Mouse (Mus musculus): ENCODE results near the gene Ccdc9. TPM values are rescaled to one million over a fixed set of nuclear protein-coding genes. Genes with fewer than 3 reads are reported as not detected.
A peak's percentile ranks its signal among the peaks of the same experiment; 100 is the strongest.

Ccdc9 gene
- total and polyA plus RNA-seq, 3 experiments: 8.1 to 133 (median 66.0) TPM

- no peak for TF ChIP-seq GATA1 (IDR thresholded peaks at IDR 0.05; ENCODE audit: borderline replicate concordance, low read length)
- no peak for TF ChIP-seq TAL1 (conservative IDR thresholded peaks at IDR 0.05; ENCODE audit: low read depth, low read length)
- no peak for TF ChIP-seq POLR2AphosphoS5 (IDR thresholded peaks at IDR 0.05; ENCODE audit: insufficient replicate concordance, low read depth, low read length)
- TF ChIP-seq GATA2 (IDR thresholded peaks at IDR 0.05; ENCODE audit: borderline replicate concordance, low read depth, low read length): no peak
- TF ChIP-seq CTCF (IDR thresholded peaks at IDR 0.05; ENCODE audit: low read depth, low read length): no peak
- ATAC-seq (ENCODE audit: extremely low read depth, insufficient number of reproducible peaks, low FRiP score, poor library complexity, severe bottlenecking): no peak
- no peak overlapping the region for H3K4me3 ChIP-seq (ENCODE audit: low read depth, low read length)
- H3K36me3 ChIP-seq (replicated peaks): peaks cover 21% of the 10 kb centered on the region
- no peak for DNase-seq (ENCODE audit: low spot score)
- H3K9me3 ChIP-seq (replicated peaks): no peaks in the 10 kb centered on the region
- peaks cover 26% of the 10 kb centered on the region for H3K4me1 ChIP-seq (ENCODE audit: insufficient read depth, low read depth, low read length)
- no peaks in the 10 kb centered on the region for H3K27me3 ChIP-seq (ENCODE audit: insufficient read depth, low read length)
Observed at GRCm38 (mm10) chr7:16287791-16288190, 1.2 kb upstream of the Ccdc9 start.

- H3K4me1 ChIP-seq (ENCODE audit: insufficient read depth, low read depth, low read length): peaks cover 26% of the 10 kb centered on the region
- no peak for DNase-seq (ENCODE audit: low spot score)
- no peak for TF ChIP-seq TAL1 (conservative IDR thresholded peaks at IDR 0.05; ENCODE audit: low read depth, low read length)
- peaks cover 29% of the 10 kb centered on the region for H3K36me3 ChIP-seq (replicated peaks)
- ATAC-seq (ENCODE audit: extremely low read depth, insufficient number of reproducible peaks, low FRiP score, poor library complexity, severe bottlenecking): no peak
- no peaks in the 10 kb centered on the region for H3K9me3 ChIP-seq (replicated peaks)
- H3K27me3 ChIP-seq (ENCODE audit: insufficient read depth, low read length): no peaks in the 10 kb centered on the region
- peak overlapping the region; percentile 76; the same call in 1 of the 2 replicates for H3K4me3 ChIP-seq (ENCODE audit: low read depth, low read length)
Observed at GRCm38 (mm10) chr7:16287016-16287415, 421 bp upstream of the Ccdc9 start.

DNA sequence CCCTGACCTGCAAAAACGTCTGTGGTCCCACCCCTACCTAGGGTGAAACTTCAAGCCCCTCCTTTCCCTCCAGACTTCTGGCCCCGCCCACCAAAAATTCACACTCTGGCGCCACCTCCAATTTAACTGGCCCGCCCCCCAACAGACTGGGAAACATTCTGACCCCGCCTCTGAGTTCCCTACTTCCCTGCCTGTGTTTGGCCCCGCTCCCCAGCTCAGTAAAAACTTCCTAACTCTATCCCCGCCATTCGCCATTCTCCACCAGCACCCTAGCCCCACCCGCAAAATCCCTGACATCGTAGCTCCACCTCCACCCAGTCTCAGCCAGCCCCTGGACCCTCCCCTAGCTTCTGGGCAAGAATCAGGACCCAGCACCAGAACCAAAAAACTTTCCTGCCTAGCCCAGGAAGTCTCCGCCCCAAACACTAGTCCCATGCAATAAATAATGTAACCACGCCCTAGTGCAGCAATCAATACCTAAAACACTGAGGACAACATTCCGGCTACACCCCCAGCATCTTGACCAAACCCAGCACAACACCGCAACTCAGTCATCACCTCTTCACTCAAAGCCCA is 1.1 kb downstream of the Ccdc9 start:
- DNase-seq (ENCODE audit: low spot score) (peak; percentile 52), ATAC-seq (ENCODE audit: extremely low read depth, insufficient number of reproducible peaks, low FRiP score, poor library complexity, severe bottlenecking) (peak; percentile 12)
- Histone ChIP-seq H3K36me3 (replicated peaks) (peaks cover 43% of the 10 kb centered on the region), H3K4me3 (ENCODE audit: low read depth, low read length) (peak overlapping the region; percentile 76), H3K27me3 (ENCODE audit: insufficient read depth, low read length) (no peaks in the 10 kb centered on the region), H3K9me3 (replicated peaks) (no peaks in the 10 kb centered on the region), H3K4me1 (ENCODE audit: insufficient read depth, low read depth, low read length) (peaks cover 28% of the 10 kb centered on the region)
- no peak for TF ChIP-seq CTCF (IDR thresholded peaks at IDR 0.05; ENCODE audit: low read depth, low read length)
- no peak for TF ChIP-seq TAL1 (conservative IDR thresholded peaks at IDR 0.05; ENCODE audit: low read depth, low read length)
- TF ChIP-seq POLR2AphosphoS5 (IDR thresholded peaks at IDR 0.05; ENCODE audit: insufficient replicate concordance, low read depth, low read length): no peak
- no peak for TF ChIP-seq GATA1 (IDR thresholded peaks at IDR 0.05; ENCODE audit: borderline replicate concordance, low read length)
- TF ChIP-seq GATA2 (IDR thresholded peaks at IDR 0.05; ENCODE audit: borderline replicate concordance, low read depth, low read length): no peak

GRCm38 (mm10) chr7:16284904-16285303 is 1.7 kb downstream of the Ccdc9 start:
- no peaks in the 10 kb centered on the region for H3K27me3 ChIP-seq (ENCODE audit: insufficient read depth, low read length)
- H3K36me3 ChIP-seq (replicated peaks): peaks cover 49% of the 10 kb centered on the region
- ATAC-seq (ENCODE audit: extremely low read depth, insufficient number of reproducible peaks, low FRiP score, poor library complexity, severe bottlenecking): no peak
- H3K4me1 ChIP-seq (ENCODE audit: insufficient read depth, low read depth, low read length): peaks cover 28% of the 10 kb centered on the region
- H3K9me3 ChIP-seq (replicated peaks): no peaks in the 10 kb centered on the region
- DNase-seq (ENCODE audit: low spot score): no peak
- TF ChIP-seq GATA1 (IDR thresholded peaks at IDR 0.05; ENCODE audit: borderline replicate concordance, low read length) (no peak), CTCF (IDR thresholded peaks at IDR 0.05; ENCODE audit: low read depth, low read length) (no peak), POLR2AphosphoS5 (IDR thresholded peaks at IDR 0.05; ENCODE audit: insufficient replicate concordance, low read depth, low read length) (no peak), GATA2 (IDR thresholded peaks at IDR 0.05; ENCODE audit: borderline replicate concordance, low read depth, low read length) (no peak), TAL1 (conservative IDR thresholded peaks at IDR 0.05; ENCODE audit: low read depth, low read length) (no peak)
- H3K4me3 ChIP-seq (ENCODE audit: low read depth, low read length): peak overlapping the region; percentile 76

GRCm38 (mm10) chr7:16284001-16284400 is 2.6 kb downstream of the Ccdc9 start:
- peaks cover 57% of the 10 kb centered on the region for H3K36me3 ChIP-seq (replicated peaks)
- peaks cover 28% of the 10 kb centered on the region for H3K4me1 ChIP-seq (ENCODE audit: insufficient read depth, low read depth, low read length)
- no peak for TF ChIP-seq CTCF (IDR thresholded peaks at IDR 0.05; ENCODE audit: low read depth, low read length)
- no peak for TF ChIP-seq GATA2 (IDR thresholded peaks at IDR 0.05; ENCODE audit: borderline replicate concordance, low read depth, low read length)
- no peak for TF ChIP-seq TAL1 (conservative IDR thresholded peaks at IDR 0.05; ENCODE audit: low read depth, low read length)
- TF ChIP-seq POLR2AphosphoS5 (IDR thresholded peaks at IDR 0.05; ENCODE audit: insufficient replicate concordance, low read depth, low read length): no peak
- no peak for TF ChIP-seq GATA1 (IDR thresholded peaks at IDR 0.05; ENCODE audit: borderline replicate concordance, low read length)
- no peak for ATAC-seq (ENCODE audit: extremely low read depth, insufficient number of reproducible peaks, low FRiP score, poor library complexity, severe bottlenecking)
- H3K27me3 ChIP-seq (ENCODE audit: insufficient read depth, low read length): no peaks in the 10 kb centered on the region
- H3K9me3 ChIP-seq (replicated peaks): no peaks in the 10 kb centered on the region
- no peak for DNase-seq (ENCODE audit: low spot score)
- no peak overlapping the region for H3K4me3 ChIP-seq (ENCODE audit: low read depth, low read length)

DNA sequence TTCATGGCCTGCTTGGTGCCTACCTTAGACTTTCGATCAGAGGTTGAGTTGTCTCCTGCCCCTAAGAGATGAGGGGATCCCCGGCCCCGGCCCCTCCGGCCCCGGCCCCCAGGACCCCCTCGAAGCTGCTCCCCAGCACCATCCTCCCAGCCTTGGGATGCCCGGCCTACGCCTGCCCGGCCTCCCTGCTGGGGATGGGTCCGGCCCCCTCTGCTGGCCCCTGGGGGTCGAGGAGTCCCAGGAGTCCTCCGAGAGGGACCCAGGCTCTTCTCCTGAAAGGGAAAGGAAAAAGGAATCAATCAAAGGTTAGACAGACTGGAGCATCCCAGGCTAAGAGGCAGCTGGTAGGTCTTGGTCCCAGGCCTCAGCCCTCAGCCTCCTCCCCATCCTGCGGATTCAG is 4.3 kb downstream of the Ccdc9 start:
- no peak for TF ChIP-seq TAL1 (conservative IDR thresholded peaks at IDR 0.05; ENCODE audit: low read depth, low read length)
- no peak for ATAC-seq (ENCODE audit: extremely low read depth, insufficient number of reproducible peaks, low FRiP score, poor library complexity, severe bottlenecking)

GRCm38 (mm10) chr7:16280721-16281120 is 5.9 kb downstream of the Ccdc9 start:
- no peaks in the 10 kb centered on the region for H3K27me3 ChIP-seq (ENCODE audit: insufficient read depth, low read length)
- TF ChIP-seq GATA1 (IDR thresholded peaks at IDR 0.05; ENCODE audit: borderline replicate concordance, low read length) (no peak), POLR2AphosphoS5 (IDR thresholded peaks at IDR 0.05; ENCODE audit: insufficient replicate concordance, low read depth, low read length) (no peak)
- ATAC-seq (ENCODE audit: extremely low read depth, insufficient number of reproducible peaks, low FRiP score, poor library complexity, severe bottlenecking) (no peak), DNase-seq (ENCODE audit: low spot score) (no peak)
- no peak overlapping the region for H3K4me3 ChIP-seq (ENCODE audit: low read depth, low read length)
- peaks cover 89% of the 10 kb centered on the region for H3K36me3 ChIP-seq (replicated peaks)
- H3K9me3 ChIP-seq (replicated peaks): no peaks in the 10 kb centered on the region
- H3K4me1 ChIP-seq (ENCODE audit: insufficient read depth, low read depth, low read length): peaks cover 54% of the 10 kb centered on the region

More for the DNA sequence above, 4.3 kb downstream of the Ccdc9 start:
- no peaks in the 10 kb centered on the region for H3K9me3 ChIP-seq (replicated peaks)
- peaks cover 40% of the 10 kb centered on the region for H3K4me1 ChIP-seq (ENCODE audit: insufficient read depth, low read depth, low read length)
- H3K27me3 ChIP-seq (ENCODE audit: insufficient read depth, low read length): no peaks in the 10 kb centered on the region
- DNase-seq (ENCODE audit: low spot score): no peak
- no peak overlapping the region for H3K4me3 ChIP-seq (ENCODE audit: low read depth, low read length)
- peaks cover 73% of the 10 kb centered on the region for H3K36me3 ChIP-seq (replicated peaks)
